Mouse (Mus musculus): ENCODE data around the gene Tbxa2r. TPM values are rescaled to one million over a fixed set of nuclear protein-coding genes. Genes with fewer than 3 reads are reported as not detected.

The Tbxa2r gene
- total RNA-seq, 4 experiments from 2014 or later = 2.7 to 5.4 (median 3.5) TPM

- DNase-seq (ENCODE audit: low spot score) = no peak
Observed at GRCm38 (mm10) chr10:81299585-81300351, 28.8 kb upstream of the Tbxa2r start.

- no peak for DNase-seq (ENCODE audit: low spot score)
Observed at GRCm38 (mm10) chr10:81300352-81300907, 28.1 kb upstream of the Tbxa2r start.

GRCm38 (mm10) chr10:81301321-81301720 lies 27.2 kb upstream of the Tbxa2r start:
- no peak for DNase-seq (ENCODE audit: low spot score)

- DNase-seq (ENCODE audit: low spot score) = no peak
Observed at GRCm38 (mm10) chr10:81302288-81302687, 26.2 kb upstream of the Tbxa2r start.

GRCm38 (mm10) chr10:81302781-81303218 lies 25.7 kb upstream of the Tbxa2r start:
- DNase-seq (ENCODE audit: low spot score) = no peak

- DNase-seq (ENCODE audit: low spot score) = no peak
Observed at GRCm38 (mm10) chr10:81303258-81303657, 25.3 kb upstream of the Tbxa2r start.

GRCm38 (mm10) chr10:81303761-81304160 lies 24.8 kb upstream of the Tbxa2r start:
- DNase-seq (ENCODE audit: low spot score) = no peak

- DNase-seq (ENCODE audit: low spot score) = no peak
Observed at GRCm38 (mm10) chr10:81304597-81305238, 23.8 kb upstream of the Tbxa2r start.

GRCm38 (mm10) chr10:81305663-81306062 lies 22.9 kb upstream of the Tbxa2r start:
- DNase-seq (ENCODE audit: low spot score) = no peak

- DNase-seq (ENCODE audit: low spot score) = no peak
Observed at GRCm38 (mm10) chr10:81306173-81306668, 22.3 kb upstream of the Tbxa2r start.

- DNase-seq (ENCODE audit: low spot score) = no peak
Observed at GRCm38 (mm10) chr10:81306837-81307682, 21.5 kb upstream of the Tbxa2r start.

GRCm38 (mm10) chr10:81309571-81309970 lies 19.0 kb upstream of the Tbxa2r start:
- DNase-seq (ENCODE audit: low spot score) = no peak

GRCm38 (mm10) chr10:81313581-81313980 lies 14.9 kb upstream of the Tbxa2r start:
- no peak for DNase-seq (ENCODE audit: low spot score)

GRCm38 (mm10) chr10:81314201-81314600 lies 14.3 kb upstream of the Tbxa2r start:
- DNase-seq (ENCODE audit: low spot score) = no peak

GRCm38 (mm10) chr10:81315587-81315986 lies 12.9 kb upstream of the Tbxa2r start:
- no peak for DNase-seq (ENCODE audit: low spot score)

GRCm38 (mm10) chr10:81316338-81317060 lies 12.0 kb upstream of the Tbxa2r start:
- DNase-seq (ENCODE audit: low spot score) = no peak

- DNase-seq (ENCODE audit: low spot score) = no peak
Observed at GRCm38 (mm10) chr10:81317273-81317672, 11.3 kb upstream of the Tbxa2r start.

GRCm38 (mm10) chr10:81318589-81319329 lies 9.8 kb upstream of the Tbxa2r start:
- no peak for DNase-seq (ENCODE audit: low spot score)

- no peak for DNase-seq (ENCODE audit: low spot score)
Observed at GRCm38 (mm10) chr10:81319330-81319699, 9.2 kb upstream of the Tbxa2r start.

Measured in heart, adult 8-10 months (tissue).